Mouse (Mus musculus) layer of hippocampus, adult 18-20 months (tissue): ENCODE results near the gene Ptprb. TPM values are rescaled to one million over a fixed set of nuclear protein-coding genes. Genes with fewer than 3 reads are reported as not detected.

Experiments used
- DNase-seq, 2 experiments: peaks; one replicate each; pipeline ENCODE4 v3.0.0; 2022; ENCODE audit warnings: low spot score in 2 of 2
- total RNA-seq, 2 experiments: library from RNA; stranded (reverse); gene quantifications; 2 replicates each; pipeline ENCODE4 v1.2.3; 2021

The Ptprb gene
- total RNA-seq, 2 experiments from 2014 or later = 11.5 to 11.7 TPM

GRCm38 (mm10) chr10:116418121-116418726 lies 142.9 kb downstream of the Ptprb start:
- no peak for DNase-seq

- DNase-seq = no peak
These were observed 145.7 kb downstream of the Ptprb start for GRCm38 (mm10) chr10:116420976-116421375.

- no peak for DNase-seq
These were observed 147.2 kb downstream of the Ptprb start for GRCm38 (mm10) chr10:116422551-116422950.

- no peak for DNase-seq
These were observed 149.6 kb downstream of the Ptprb start for GRCm38 (mm10) chr10:116424921-116425320.

- DNase-seq = no peak
These were observed 150.9 kb downstream of the Ptprb start for GRCm38 (mm10) chr10:116426176-116426575.

GRCm38 (mm10) chr10:116428026-116428780 lies 152.9 kb downstream of the Ptprb start:
- DNase-seq = peak; percentile 74 to 89

- no peak for DNase-seq
These were observed 157.1 kb downstream of the Ptprb start for GRCm38 (mm10) chr10:116432421-116432820.

GRCm38 (mm10) chr10:116435455-116435854 lies 160.1 kb downstream of the Ptprb start:
- peak in 1 of 2 experiments; percentile 48 for DNase-seq

Other genes starting within 250 kb of the Ptprb start
- gene 4933416C03Rik, start 161.6 kb upstream of the Ptprb start, total RNA-seq = not detected
- 10 to 100 TPM; 68.9 to 76.2 TPM for gene Kcnmb4, start 198.4 kb downstream of the Ptprb start, total RNA-seq